Mouse (Mus musculus) liver, embryonic 13.5 days (tissue): ENCODE results near the gene Blmh. TPM values are rescaled to one million over a fixed set of nuclear protein-coding genes. Genes with fewer than 3 reads are reported as not detected.
A peak's percentile ranks its signal among the peaks of the same experiment; 100 is the strongest.

ENCODE experiments used
- ATAC-seq: fragments of 200-750 bp; cut with Nextera tagmentation; 2 replicates; pipeline ENCODE4 v1.8.0; 2017; ENCODE audit warnings: low read depth, mild to moderate bottlenecking, moderate number of reproducible peaks, moderate library complexity
- DNase-seq: peaks from one replicate; pipeline ENCODE4 v3.0.0; 2022
- H3K27ac ChIP-seq: fragments of 300-500 bp; sonication (generic); 2 replicates; pipeline ENCODE4 v1.5.1; 2015; ENCODE audit warnings: moderate library complexity, mild to moderate bottlenecking, inconsistent platforms
- H3K27me3 ChIP-seq: fragments of 300-500 bp; sonication (generic); 2 replicates; pipeline ENCODE4 v1.6.1; 2015; ENCODE audit warnings: mild to moderate bottlenecking, inconsistent platforms
- H3K36me3 ChIP-seq: fragments of 300-500 bp; sonication (generic); 2 replicates; pipeline ENCODE4 v1.6.1; 2015; ENCODE audit warnings: mild to moderate bottlenecking, inconsistent platforms
- H3K4me1 ChIP-seq: fragments of 300-500 bp; sonication (generic); replicated peaks from 2 replicates; pipeline ENCODE4 v1.6.1; 2015; ENCODE audit warnings: inconsistent platforms
- H3K4me2 ChIP-seq: fragments of 300-500 bp; sonication (generic); 2 replicates; pipeline ENCODE4 v1.6.1; 2015; ENCODE audit warnings: inconsistent platforms, mild to moderate bottlenecking, moderate library complexity
- H3K4me3 ChIP-seq: fragments of 300-500 bp; sonication (generic); replicated peaks from 2 replicates; pipeline ENCODE4 v1.5.1; 2015; ENCODE audit warnings: mild to moderate bottlenecking, inconsistent platforms
- H3K9ac ChIP-seq: fragments of 300-500 bp; sonication (generic); 2 replicates; pipeline ENCODE4 v1.6.1; 2015; ENCODE audit warnings: mild to moderate bottlenecking, inconsistent platforms
- H3K9me3 ChIP-seq: fragments of 300-500 bp; sonication (generic); replicated peaks from 2 replicates; pipeline ENCODE4 v1.6.1; 2016; ENCODE audit warnings: inconsistent platforms
- WGBS: fragments of 180-500 bp; shearing (Covaris S2); methylation state at CpG from one replicate; pipeline ENCODE4 v1.1.7; 2015; ENCODE audit not compliant: insufficient replicate concordance; 5-methylcytosine and 5-hydroxymethylcytosine counted together
- polyA plus RNA-seq: library from polyadenylated mRNA; unstranded; fragments of >200 nt; fragmentation: Nextera tagmentation; extraction: Ambion mirVana; gene quantifications from 2 replicates; pipeline ENCODE4 v1.2.1, GENCODE M21; 2015

Blmh gene
- polyA plus RNA-seq, result 61.8 and 66.9 TPM in 2 replicates

DNA sequence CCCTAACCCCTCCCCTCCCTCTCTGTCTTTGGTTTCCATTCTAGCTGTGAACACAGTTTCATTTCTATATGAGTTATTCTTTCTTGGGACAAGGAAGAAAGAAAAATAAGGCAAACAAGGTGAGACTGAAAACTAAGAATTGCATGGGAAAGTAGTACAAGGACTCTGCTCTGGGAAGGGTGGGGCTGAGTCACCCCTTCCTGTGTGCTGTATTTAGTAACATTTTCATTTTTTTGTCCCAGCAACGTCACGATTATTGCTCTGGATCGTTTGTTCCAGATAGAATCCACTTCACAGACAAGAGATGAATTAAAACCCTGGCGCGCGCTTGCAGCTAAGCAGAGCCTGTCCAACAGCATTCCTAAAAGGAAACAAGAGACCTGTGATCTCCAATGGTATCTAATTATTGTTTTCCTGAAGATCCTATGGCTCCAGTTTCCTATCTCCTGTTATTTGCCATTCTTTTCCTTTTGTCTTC lies at the start of gene Blmh:
TSS of gene Blmh (plus strand) at position 51 of the 478 bp plus-strand sequence.
- Histone ChIP-seq H3K9ac (no peak within 1 kb of the TSS), H3K9me3 (no peaks in the 10 kb centered on the region), H3K27ac (no peak within 1 kb of the TSS), H3K4me1 (no peaks in the 10 kb centered on the region), H3K36me3 (no peaks in the 10 kb centered on the region), H3K4me2 (no peak within 1 kb of the TSS), H3K27me3 (0 out of 2 replicates have a peak, but pooled peaks cover 7% of the 10 kb centered on the region), H3K4me3 (no peak within 1 kb of the TSS)
- ATAC-seq, result no peak
- whole genome bisulfite sequencing, result 54% methylated on average over 6 of the region's 6 CpGs
- no peak for DNase-seq

GRCm38 (mm10) chr11:76879816-76880215 lies 44.8 kb upstream of the Blmh start:
- DNase-seq (no peak), ATAC-seq (no peak)
- Histone ChIP-seq H3K4me3 (no peak overlapping the region), H3K27me3 (no peaks in the 10 kb centered on the region), H3K36me3 (no peaks in the 10 kb centered on the region), H3K4me1 (no peaks in the 10 kb centered on the region; the same call in 1 of the 2 replicates), H3K9ac (no peak overlapping the region), H3K27ac (no peak overlapping the region), H3K4me2 (no peak overlapping the region), H3K9me3 (no peaks in the 10 kb centered on the region)
- WGBS, result 58% methylated on average over 5 of the region's 5 CpGs

DNA sequence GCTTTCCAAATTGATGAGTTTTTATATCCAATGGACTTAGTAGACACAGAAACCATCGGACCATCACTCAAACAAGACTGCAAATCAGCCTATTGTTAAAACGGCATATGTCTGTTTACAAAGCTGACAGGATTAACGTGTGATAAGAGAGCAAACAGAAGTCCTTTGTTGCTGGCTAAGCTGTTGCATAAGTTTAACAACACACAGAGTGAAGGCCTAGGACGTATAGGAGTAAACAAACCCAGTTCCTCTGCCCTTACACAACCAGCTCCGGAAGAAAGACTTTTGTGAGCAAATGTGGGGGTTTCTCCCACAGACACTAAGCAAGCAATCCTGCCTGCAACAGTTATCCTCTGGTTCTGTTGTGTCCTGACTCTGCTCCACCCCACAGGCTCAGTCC lies 40.2 kb upstream of the Blmh start:
- Histone ChIP-seq H3K27me3 (no peaks in the 10 kb centered on the region), H3K4me2 (no peak overlapping the region), H3K9ac (no peak overlapping the region), H3K36me3 (no peaks in the 10 kb centered on the region), H3K27ac (0 out of 2 replicates have a peak overlapping the region, but pooled peaks have one; percentile 3), H3K4me1 (peaks cover 4% of the 10 kb centered on the region), H3K9me3 (no peaks in the 10 kb centered on the region), H3K4me3 (no peak overlapping the region)
- ATAC-seq (0 out of 2 replicates have a peak, but pooled peaks have one; percentile 18), DNase-seq (no peak)
- WGBS, result 41% methylated on average over 5 of the region's 5 CpGs

GRCm38 (mm10) chr11:76889339-76890164 lies 35.1 kb upstream of the Blmh start:
- 0 out of 2 replicates have a peak, but pooled peaks have one; percentile 26 for ATAC-seq
- DNase-seq, result no peak
- H3K4me3 ChIP-seq, result no peak overlapping the region
- H3K9ac ChIP-seq, result no peak overlapping the region
- 27% methylated on average over 10 of the region's 10 CpGs for WGBS
- H3K27ac ChIP-seq, result no peak overlapping the region; the same call in 1 of the 2 replicates
- H3K9me3 ChIP-seq, result no peaks in the 10 kb centered on the region
- H3K4me2 ChIP-seq, result no peak overlapping the region
- no peaks in the 10 kb centered on the region for H3K36me3 ChIP-seq
- H3K4me1 ChIP-seq, result peaks cover 27% of the 10 kb centered on the region
- H3K27me3 ChIP-seq, result no peaks in the 10 kb centered on the region

DNA sequence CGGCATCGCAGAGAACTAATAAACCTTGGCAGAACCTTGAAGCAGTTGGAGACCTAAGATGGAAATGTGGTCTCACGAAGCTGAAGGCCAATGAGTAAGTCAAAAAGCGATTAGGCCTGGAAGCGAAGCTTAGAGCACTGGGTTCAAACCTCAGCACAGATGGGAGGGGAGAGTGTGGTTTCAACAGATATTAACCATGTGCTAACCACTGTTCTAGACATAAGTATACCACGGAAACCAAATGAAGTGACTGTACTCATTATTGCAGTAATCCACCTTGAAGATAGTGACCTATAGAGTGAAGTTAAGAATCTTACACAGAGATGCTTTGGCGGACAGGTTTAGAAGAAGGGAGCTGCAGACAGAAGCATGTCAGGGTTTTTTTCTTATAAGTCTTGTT lies 33.4 kb upstream of the Blmh start:
- no peaks in the 10 kb centered on the region for H3K9me3 ChIP-seq
- DNase-seq (no peak), ATAC-seq (no peak)
- no peak overlapping the region for H3K4me3 ChIP-seq
- no peak overlapping the region for H3K4me2 ChIP-seq
- no peak overlapping the region for H3K9ac ChIP-seq
- no peaks in the 10 kb centered on the region for H3K27me3 ChIP-seq
- no peak overlapping the region for H3K27ac ChIP-seq
- 62% methylated on average over 7 of the region's 7 CpGs for WGBS
- H3K4me1 ChIP-seq, result peaks cover 27% of the 10 kb centered on the region
- H3K36me3 ChIP-seq, result no peaks in the 10 kb centered on the region

GRCm38 (mm10) chr11:76891738-76892349 lies 32.8 kb upstream of the Blmh start:
- ATAC-seq, result no peak
- H3K4me2 ChIP-seq, result no peak overlapping the region
- peaks cover 27% of the 10 kb centered on the region for H3K4me1 ChIP-seq
- H3K9me3 ChIP-seq, result no peaks in the 10 kb centered on the region
- no peaks in the 10 kb centered on the region for H3K36me3 ChIP-seq
- no peak overlapping the region for H3K9ac ChIP-seq
- H3K4me3 ChIP-seq, result no peak overlapping the region
- DNase-seq, result no peak
- WGBS, result 56% methylated on average over 4 of the region's 4 CpGs
- H3K27ac ChIP-seq, result no peak overlapping the region
- H3K27me3 ChIP-seq, result no peaks in the 10 kb centered on the region

DNA sequence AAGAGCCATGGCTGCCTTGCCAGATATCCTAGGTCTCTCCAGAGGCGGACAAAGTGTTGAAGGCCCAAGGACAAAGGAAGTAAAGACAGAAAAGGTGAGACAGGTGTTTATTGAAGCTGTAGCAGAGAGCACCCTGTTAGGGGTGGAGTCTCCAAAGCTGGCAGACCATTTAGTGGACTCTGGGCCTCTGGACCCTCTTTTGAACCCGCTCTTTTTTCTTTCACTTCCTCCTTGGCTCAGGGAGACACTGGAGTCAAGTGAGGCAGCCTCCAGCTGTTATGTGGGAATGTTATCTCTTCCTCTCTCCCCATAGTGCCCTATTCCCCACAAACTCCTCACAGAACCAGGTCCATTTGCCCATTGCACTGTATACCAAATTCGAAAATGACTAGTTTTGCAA lies 31.6 kb upstream of the Blmh start:
- Histone ChIP-seq H3K9me3 (no peaks in the 10 kb centered on the region), H3K36me3 (no peaks in the 10 kb centered on the region), H3K9ac (no peak overlapping the region), H3K4me3 (no peak overlapping the region), H3K4me2 (no peak overlapping the region), H3K27me3 (no peaks in the 10 kb centered on the region), H3K27ac (peak overlapping the region; percentile 32; the same call in 1 of the 2 replicates), H3K4me1 (peaks cover 30% of the 10 kb centered on the region)
- 51% methylated on average over 3 of the region's 3 CpGs for WGBS
- DNase-seq (no peak), ATAC-seq (no peak)

GRCm38 (mm10) chr11:76893570-76893969 lies 31.0 kb upstream of the Blmh start:
- DNase-seq (no peak), ATAC-seq (no peak)
- Histone ChIP-seq H3K9ac (no peak overlapping the region), H3K36me3 (no peaks in the 10 kb centered on the region), H3K4me2 (no peak overlapping the region), H3K4me3 (no peak overlapping the region), H3K27me3 (no peaks in the 10 kb centered on the region), H3K9me3 (no peaks in the 10 kb centered on the region), H3K4me1 (peaks cover 30% of the 10 kb centered on the region), H3K27ac (no peak overlapping the region)
- WGBS, result 7% methylated on average over 4 of the region's 4 CpGs

DNA sequence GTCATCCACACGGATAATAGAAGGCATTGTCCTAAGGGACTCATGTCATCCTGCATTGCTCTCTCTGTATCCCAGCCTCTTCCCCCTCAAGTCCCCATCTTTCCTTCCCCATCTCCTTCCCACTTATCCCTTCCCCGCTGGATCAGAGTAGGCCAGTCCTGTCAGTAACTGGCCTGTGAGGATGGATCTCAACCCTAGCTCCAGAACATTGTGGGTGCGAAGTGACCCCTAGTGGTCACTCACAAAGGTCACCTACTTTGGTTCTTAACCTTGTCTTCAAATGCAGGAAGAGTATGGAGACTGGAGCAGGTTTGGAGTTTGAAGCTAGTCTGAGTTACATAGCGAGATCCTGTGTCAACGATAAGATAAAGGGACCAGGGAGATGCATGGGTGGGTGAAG lies 30.4 kb upstream of the Blmh start:
- Histone ChIP-seq H3K27me3 (no peaks in the 10 kb centered on the region), H3K4me2 (no peak overlapping the region), H3K4me1 (peaks cover 28% of the 10 kb centered on the region), H3K4me3 (no peak overlapping the region), H3K9me3 (no peaks in the 10 kb centered on the region), H3K36me3 (no peaks in the 10 kb centered on the region), H3K27ac (peak overlapping the region; percentile 11; the same call in 1 of the 2 replicates), H3K9ac (no peak overlapping the region)
- ATAC-seq (0 out of 2 replicates have a peak, but pooled peaks have one; percentile 50), DNase-seq (peak; percentile 12)
- 16% methylated on average over 5 of the region's 5 CpGs for WGBS

DNA sequence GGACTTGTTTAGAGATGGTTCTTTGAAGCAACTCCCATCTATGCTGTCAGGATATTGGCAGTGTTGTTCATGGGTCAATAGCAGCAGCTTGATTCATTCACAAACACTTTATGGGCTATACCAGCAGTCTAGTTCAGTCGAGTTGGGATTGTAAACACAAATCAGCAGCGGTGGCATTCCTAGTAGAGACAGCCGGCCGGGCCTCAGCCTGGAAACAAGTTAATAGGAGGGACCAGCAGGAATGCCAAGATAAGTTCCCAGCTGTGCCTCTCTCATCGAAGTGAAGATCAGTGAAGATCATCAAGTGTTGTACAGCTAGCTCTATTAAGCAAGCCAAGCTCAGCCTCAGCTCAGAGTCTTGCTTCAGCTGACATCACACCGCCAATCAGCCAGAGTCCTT lies 28.2 kb upstream of the Blmh start:
- Histone ChIP-seq H3K9ac (no peak overlapping the region), H3K27ac (no peak overlapping the region), H3K4me3 (no peak overlapping the region), H3K9me3 (no peaks in the 10 kb centered on the region), H3K36me3 (no peaks in the 10 kb centered on the region), H3K27me3 (no peaks in the 10 kb centered on the region), H3K4me1 (peaks cover 18% of the 10 kb centered on the region), H3K4me2 (no peak overlapping the region)
- no peak for DNase-seq
- ATAC-seq, result no peak
- WGBS, result 54% methylated on average over 6 of the region's 6 CpGs

GRCm38 (mm10) chr11:76897126-76897525 lies 27.5 kb upstream of the Blmh start:
- 33% methylated on average over 1 of the region's 1 CpGs for WGBS
- no peak for ATAC-seq
- no peak for DNase-seq
- peaks cover 18% of the 10 kb centered on the region for H3K4me1 ChIP-seq
- H3K36me3 ChIP-seq, result no peaks in the 10 kb centered on the region
- no peak overlapping the region for H3K27ac ChIP-seq
- no peak overlapping the region for H3K9ac ChIP-seq
- no peaks in the 10 kb centered on the region for H3K9me3 ChIP-seq
- H3K27me3 ChIP-seq, result no peaks in the 10 kb centered on the region
- no peak overlapping the region for H3K4me2 ChIP-seq
- H3K4me3 ChIP-seq, result no peak overlapping the region
